Mouse (Mus musculus) CH12.LX (cell line): ENCODE results near the gene Mbd5. TPM values are rescaled to one million over a fixed set of nuclear protein-coding genes. Genes with fewer than 3 reads are reported as not detected.

Experiments used
- DNase-seq: peaks from one replicate; pipeline ENCODE4 v3.0.0-alpha.2; 2013; ENCODE audit errors: extremely low read depth
- H3K27ac ChIP-seq: 2 replicates; pipeline ENCODE4 v1.5.1; 2012; ENCODE audit warnings: low read depth, mild to moderate bottlenecking, control low read depth, moderate library complexity; ENCODE audit not compliant: insufficient read depth
- H3K27me3 ChIP-seq: replicated peaks from 2 replicates; pipeline ENCODE3; 2012; ENCODE audit warnings: inconsistent platforms
- H3K36me3 ChIP-seq, 2 experiments: replicated peaks in 1 of 2; 2 replicates each; pipeline versions ENCODE3 to v1.6.1; 2012; ENCODE audit warnings: inconsistent platforms in 1 of 2, low read length in 1 of 2, mild to moderate bottlenecking in 1 of 2, mixed read lengths in 1 of 2, moderate library complexity in 1 of 2; ENCODE audit not compliant: control insufficient read depth in 1 of 2, insufficient read depth in 1 of 2
- H3K4me1 ChIP-seq, 2 experiments: 2 replicates each; pipeline ENCODE4 v1.6.1; 2012; ENCODE audit warnings: inconsistent platforms in 1 of 2, moderate library complexity in 1 of 2; ENCODE audit not compliant: insufficient read depth in 2 of 2, control insufficient read depth in 1 of 2
- H3K4me2 ChIP-seq: 2 replicates; pipeline ENCODE4 v1.6.1; 2012; ENCODE audit warnings: low read depth, mild to moderate bottlenecking, control low read depth; ENCODE audit not compliant: poor library complexity, insufficient read depth, severe bottlenecking
- H3K4me3 ChIP-seq, 3 experiments: fragments of 150-350 bp in 1 of 3; sonication (generic) in 1 of 3; replicated peaks in 1 of 3; 2 replicates each; pipeline versions ENCODE3 to v1.5.1; 2011 to 2012; ENCODE audit warnings: low read depth in 2 of 3, low read length in 2 of 3, mild to moderate bottlenecking in 2 of 3, moderate library complexity in 2 of 3, control low read depth in 1 of 3, improper control_type of control experiment in 1 of 3, inconsistent platforms in 1 of 3, mixed read lengths in 1 of 3; ENCODE audit not compliant: poor library complexity in 1 of 3
- H3K79me2 ChIP-seq: replicated peaks from 2 replicates; pipeline ENCODE4 v1.6.1; 2012; ENCODE audit warnings: mild to moderate bottlenecking, moderate library complexity; ENCODE audit not compliant: control insufficient read depth, poor library complexity, insufficient read depth, severe bottlenecking; ENCODE audit errors: extremely low read depth
- H3K9ac ChIP-seq: 2 replicates; pipeline ENCODE4 v1.6.1; 2012; ENCODE audit warnings: low read depth, mild to moderate bottlenecking, control low read depth, moderate library complexity; ENCODE audit not compliant: insufficient read depth
- H3K9me3 ChIP-seq: replicated peaks from 2 replicates; pipeline ENCODE3; 2012; ENCODE audit warnings: low read length, inconsistent platforms, mixed read lengths
- CHD2 ChIP-seq: IDR thresholded peaks from 2 replicates; pipeline ENCODE4 v1.6.1; 2011; ENCODE audit warnings: low read length, improper control_type of control experiment
- E2F4 ChIP-seq: IDR thresholded peaks from 2 replicates; pipeline ENCODE4 v1.6.1; 2011; ENCODE audit warnings: low read depth, low read length, improper control_type of control experiment; ENCODE audit not compliant: insufficient replicate concordance
- ELF1 ChIP-seq: IDR thresholded peaks from 2 replicates; pipeline ENCODE4 v1.6.1; 2014; ENCODE audit warnings: low read depth, mild to moderate bottlenecking, inconsistent platforms, low read length, improper control_type of control experiment
- HCFC1 ChIP-seq: IDR thresholded peaks from 2 replicates; pipeline ENCODE4 v1.6.1; 2012; ENCODE audit warnings: low read depth, mild to moderate bottlenecking, inconsistent platforms, low read length, improper control_type of control experiment
- IRF4 ChIP-seq: IDR thresholded peaks from 2 replicates; pipeline ENCODE4 v1.6.1; 2014; ENCODE audit warnings: low read depth, mild to moderate bottlenecking, inconsistent platforms, low read length, improper control_type of control experiment
- JUND ChIP-seq: conservative IDR thresholded peaks from 2 replicates; pipeline ENCODE4 v1.6.1; 2011; ENCODE audit warnings: low read depth, low read length, improper control_type of control experiment
- MAZ ChIP-seq: IDR thresholded peaks from 2 replicates; pipeline ENCODE4 v1.6.1; 2012; ENCODE audit warnings: low read depth, mild to moderate bottlenecking, inconsistent platforms, low read length, improper control_type of control experiment, moderate library complexity
- MXI1 ChIP-seq: IDR thresholded peaks from 2 replicates; pipeline ENCODE4 v1.6.1; 2011; ENCODE audit warnings: mild to moderate bottlenecking, low read depth, low read length, improper control_type of control experiment
- RAD21 ChIP-seq: IDR thresholded peaks from 2 replicates; pipeline ENCODE4 v1.6.1; 2011; ENCODE audit warnings: low read depth, mild to moderate bottlenecking, low read length, improper control_type of control experiment, moderate library complexity
- TCF12 ChIP-seq: IDR thresholded peaks from 2 replicates; pipeline ENCODE4 v1.6.1; 2014; ENCODE audit warnings: low read depth, mild to moderate bottlenecking, inconsistent platforms, low read length, improper control_type of control experiment
- USF1 ChIP-seq: IDR thresholded peaks from 2 replicates; pipeline ENCODE4 v1.6.1; 2014; ENCODE audit warnings: low read depth, mild to moderate bottlenecking, inconsistent platforms, low read length, improper control_type of control experiment
- ZKSCAN1 ChIP-seq: IDR thresholded peaks from 2 replicates; pipeline ENCODE4 v1.6.1; 2012; ENCODE audit warnings: low read depth, inconsistent platforms, low read length, improper control_type of control experiment, borderline replicate concordance
- ZMIZ1 ChIP-seq: IDR thresholded peaks from 2 replicates; pipeline ENCODE4 v1.6.1; 2012; ENCODE audit warnings: low read depth, mild to moderate bottlenecking, inconsistent platforms, low read length, improper control_type of control experiment
- ZNF384 ChIP-seq: IDR thresholded peaks from 2 replicates; pipeline ENCODE4 v1.6.1; 2012; ENCODE audit warnings: low read depth, low read length, improper control_type of control experiment, inconsistent platforms
- dilution Hi-C: fragments of 300-500 bp; cut with MboI; formaldehyde crosslinking; loops from 2 replicates; pipeline ENCODE4 v1.14.3; 2020; ENCODE audit warnings: low sequenced_read_pairs; ENCODE audit not compliant: extremely low pct_unique_long_range_greater_than_20kb, extremely low pct_ligation_motif_present
- in situ Hi-C: fragments of 300-500 bp; cut with MboI; formaldehyde crosslinking; loops from 3 replicates; pipeline ENCODE4 v1.14.3; 2019; ENCODE audit warnings: low sequenced_read_pairs, low pct_ligation_motif_present, low pct_unique_long_range_greater_than_20kb, mixed read lengths
- polyA plus RNA-seq: library from polyadenylated mRNA; unstranded; fragments of >175 nt; gene quantifications from 2 replicates; pipeline ENCODE4 v1.2.1, GENCODE M21; 2012; ENCODE audit warnings: low read depth; ENCODE audit not compliant: insufficient read length
- total RNA-seq, 2 experiments: library from RNA; depleted of rRNA; stranded (reverse); fragments of 300-350 nt in 1 of 2; fragments of >200 nt in 1 of 2; gene quantifications; 2 replicates each; pipeline ENCODE4 v1.2.3; 2012 to 2014

The Mbd5 gene
- total and polyA plus RNA-seq, 3 experiments: 2.8 to 6.3 (median 5.8) TPM

DNA sequence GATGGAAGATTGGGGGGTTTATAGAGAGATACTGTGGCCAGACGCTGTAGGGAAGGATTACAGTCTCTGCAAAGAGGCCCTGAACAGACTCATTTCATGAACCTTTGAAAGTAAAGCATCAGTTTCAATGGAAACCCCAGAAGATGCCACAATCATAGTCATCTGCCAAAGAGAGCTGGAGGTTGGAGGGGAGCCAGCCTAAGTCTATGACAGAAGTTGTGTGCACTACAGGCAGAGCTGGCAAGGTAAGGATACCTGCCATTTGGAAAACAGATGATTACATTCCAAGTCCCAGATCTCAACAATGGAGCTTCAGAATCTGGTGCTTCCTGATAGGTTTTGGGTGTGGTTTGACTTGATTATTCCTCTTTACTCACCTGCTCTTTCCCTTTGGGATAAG, 261.1 kb downstream of the Mbd5 start:
- in situ Hi-C loops (no loop called here), dilution Hi-C loops (no loop called here)
- H3K4me2 ChIP-seq: no peak overlapping the region
- H3K9ac ChIP-seq: no peak overlapping the region
- H3K27me3 ChIP-seq: no peaks in the 10 kb centered on the region
- TF ChIP-seq E2F4 (no peak), MXI1 (no peak), USF1 (no peak), CHD2 (no peak), HCFC1 (no peak), TCF12 (no peak), JUND (no peak), IRF4 (no peak), ZMIZ1 (no peak), ELF1 (no peak), ZNF384 (no peak)
- TF ChIP-seq, all 38 proteins: peak for 0
- H3K4me1 ChIP-seq: no peaks in the 10 kb centered on the region
- DNase-seq: no peak
- H3K79me2 ChIP-seq: no peaks in the 10 kb centered on the region
- H3K9me3 ChIP-seq: no peaks in the 10 kb centered on the region
- no peak overlapping the region for H3K27ac ChIP-seq
- H3K36me3 ChIP-seq: no peaks in the 10 kb centered on the region
- H3K4me3 ChIP-seq: no peak overlapping the region

DNA sequence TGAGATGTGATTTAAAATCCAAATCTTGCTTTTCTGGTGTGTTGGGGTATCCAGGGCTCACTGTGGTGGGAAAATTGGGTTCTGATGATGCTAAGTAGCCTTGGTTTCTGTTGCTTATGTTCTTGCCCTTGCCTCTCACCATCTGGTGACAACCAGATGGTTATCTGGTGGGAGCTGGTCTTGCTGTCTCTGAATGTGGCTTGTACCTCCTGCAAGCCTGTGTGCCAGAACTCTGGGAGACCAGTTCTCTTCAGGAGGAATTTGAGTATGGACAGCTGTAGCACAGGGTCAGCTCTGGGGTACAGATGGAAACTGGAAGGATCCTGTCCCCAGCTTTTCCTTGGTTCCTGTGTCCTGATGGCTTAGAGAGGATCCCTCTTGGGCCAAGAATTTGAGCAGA, 280.4 kb downstream of the Mbd5 start:
- H3K36me3 ChIP-seq: no peaks in the 10 kb centered on the region
- in situ Hi-C loops (no loop called here), dilution Hi-C loops (no loop called here)
- no peak for TF ChIP-seq RAD21
- no peaks in the 10 kb centered on the region for H3K9me3 ChIP-seq
- no peaks in the 10 kb centered on the region for H3K27me3 ChIP-seq
- no peaks in the 10 kb centered on the region for H3K79me2 ChIP-seq
- no peak overlapping the region for H3K27ac ChIP-seq
- no peak overlapping the region for H3K4me2 ChIP-seq
- no peak overlapping the region for H3K4me3 ChIP-seq
- DNase-seq: no peak
- no peaks in the 10 kb centered on the region for H3K4me1 ChIP-seq
- H3K9ac ChIP-seq: no peak overlapping the region

DNA sequence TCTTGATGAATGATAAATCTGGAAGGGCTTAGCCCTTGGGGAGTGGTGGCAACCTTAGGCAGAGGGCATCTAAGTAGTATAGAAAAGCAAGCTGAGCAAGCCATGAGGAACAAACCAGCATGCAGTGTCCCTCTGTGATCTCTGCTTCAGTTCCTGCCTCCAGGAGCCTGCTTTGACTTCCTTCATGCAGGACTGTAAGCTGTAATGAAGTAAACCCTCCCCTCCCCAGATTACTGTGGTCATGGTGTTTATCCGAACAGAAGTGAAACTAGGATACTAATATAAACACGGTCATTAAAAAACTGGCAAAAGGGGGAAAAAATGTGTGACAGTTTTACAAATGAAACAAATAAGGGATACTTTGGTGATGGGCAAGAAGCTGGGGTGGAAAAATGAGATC, 284.8 kb downstream of the Mbd5 start:
- Histone ChIP-seq H3K36me3 (no peaks in the 10 kb centered on the region), H3K4me1 (no peaks in the 10 kb centered on the region), H3K4me3 (no peak overlapping the region), H3K4me2 (no peak overlapping the region), H3K27me3 (no peaks in the 10 kb centered on the region), H3K79me2 (no peaks in the 10 kb centered on the region), H3K27ac (no peak overlapping the region), H3K9ac (no peak overlapping the region), H3K9me3 (no peaks in the 10 kb centered on the region)
- in situ Hi-C loops (no loop called here), dilution Hi-C loops (no loop called here)
- no peak for TF ChIP-seq MAZ
- TF ChIP-seq ZKSCAN1: no peak
- TF ChIP-seq CHD2: no peak
- no peak for TF ChIP-seq TCF12
- no peak for DNase-seq
